Mouse (Mus musculus) heart, postnatal 14 days (tissue): ENCODE results near the gene Mcm2. TPM values are rescaled to one million over a fixed set of nuclear protein-coding genes. Genes with fewer than 3 reads are reported as not detected.

Experiments
- DNase-seq, 2 experiments: peaks; one replicate each; pipeline ENCODE4 v3.0.0; 2021 to 2022
- intact Hi-C: fragments of 180-260 bp; cut with DNase I; formaldehyde crosslinking; loops from one replicate; pipeline ENCODE4 v1.15.1; 2025
- long read RNA-seq, 2 experiments: library from polyadenylated mRNA; stranded (forward); transcript quantifications; one replicate each; pipeline ENCODE4 v2.0.0; 2021
- total RNA-seq, 2 experiments: library from RNA; stranded (reverse); gene quantifications; 2 replicates each; pipeline ENCODE4 v1.2.3; 2021

Gene Mcm2
- total RNA-seq: 10 to 100 TPM; 11.0 to 15.4 TPM
- long read RNA-seq, experiment 1, transcript Mcm2-201 (16 exons, 3,371 nt): major isoform, 35 of 47 reads
- long read RNA-seq, experiment 1, partial matches to known transcripts: 7 of 47 reads
- long read RNA-seq, experiment 1, other reads (novel, unspliced or antisense): 5 of 47 reads
- long read RNA-seq, experiment 2, transcript Mcm2-201 (16 exons, 3,371 nt): major isoform, 25 of 34 reads
- long read RNA-seq, experiment 2, partial matches to known transcripts: 5 of 34 reads
- long read RNA-seq, experiment 2, other reads (novel, unspliced or antisense): 4 of 34 reads

GRCm38 (mm10) chr6:88898534-88899048 is at the start of gene Mcm2:
Mcm2 (minus strand) TSS chr6:88898780.
- peak; percentile 92 to 95 for DNase-seq
- intact Hi-C loops: no loop called here

DNA sequence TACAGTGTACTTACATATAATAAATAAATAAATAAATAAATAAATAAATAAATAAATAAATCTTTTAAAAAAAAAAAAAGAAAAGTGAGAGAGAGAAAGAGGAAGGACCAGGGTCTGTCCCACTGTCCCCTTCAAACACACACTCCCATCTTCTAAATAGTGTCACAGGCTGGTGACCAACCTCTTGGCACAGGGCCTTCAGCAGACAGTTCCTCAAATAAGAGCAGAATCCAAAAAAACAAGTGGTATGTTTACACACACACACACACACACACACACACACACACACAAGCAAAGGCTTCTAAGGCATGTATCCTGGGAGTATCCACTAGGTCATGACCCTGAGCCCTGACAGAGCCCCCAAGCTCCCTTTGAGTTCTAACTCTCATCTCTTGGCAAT is 49.2 kb upstream of the Mcm2 start:
- intact Hi-C loops: no loop called here
- DNase-seq: no peak

- intact Hi-C loops: no loop called here
- no peak for DNase-seq
Observed at GRCm38 (mm10) chr6:88946442-88946841, 47.9 kb upstream of the Mcm2 start.

GRCm38 (mm10) chr6:88943666-88944065 is 45.1 kb upstream of the Mcm2 start:
- DNase-seq: no peak
- intact Hi-C loops: no loop called here

GRCm38 (mm10) chr6:88942595-88942994 is 44.0 kb upstream of the Mcm2 start:
- DNase-seq: no peak
- intact Hi-C loops: no loop called here

DNA sequence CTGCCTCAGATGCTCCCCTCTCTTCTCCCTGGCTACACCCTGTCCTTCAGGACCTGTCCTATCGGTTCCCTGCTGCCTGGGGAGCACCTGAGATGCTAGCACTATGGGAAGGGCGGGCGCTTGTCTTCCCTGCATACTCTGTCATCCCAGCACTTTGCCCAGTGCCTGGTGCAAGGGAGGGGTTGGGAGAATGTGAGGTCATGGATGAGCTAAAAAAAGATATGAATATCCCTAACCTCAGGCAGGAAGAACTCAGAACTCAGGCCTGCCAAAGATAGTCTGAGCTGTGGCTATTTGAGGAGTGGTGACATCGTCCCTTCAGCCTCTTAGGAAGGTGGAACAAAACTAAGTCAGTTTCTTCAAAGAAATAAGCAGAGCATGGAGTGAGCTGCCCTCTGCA is 43.0 kb upstream of the Mcm2 start:
- intact Hi-C loops: no loop called here
- peak in 1 of 2 experiments; percentile 56 for DNase-seq

GRCm38 (mm10) chr6:88940090-88940916 is 41.7 kb upstream of the Mcm2 start:
- intact Hi-C loops: no loop called here

DNA sequence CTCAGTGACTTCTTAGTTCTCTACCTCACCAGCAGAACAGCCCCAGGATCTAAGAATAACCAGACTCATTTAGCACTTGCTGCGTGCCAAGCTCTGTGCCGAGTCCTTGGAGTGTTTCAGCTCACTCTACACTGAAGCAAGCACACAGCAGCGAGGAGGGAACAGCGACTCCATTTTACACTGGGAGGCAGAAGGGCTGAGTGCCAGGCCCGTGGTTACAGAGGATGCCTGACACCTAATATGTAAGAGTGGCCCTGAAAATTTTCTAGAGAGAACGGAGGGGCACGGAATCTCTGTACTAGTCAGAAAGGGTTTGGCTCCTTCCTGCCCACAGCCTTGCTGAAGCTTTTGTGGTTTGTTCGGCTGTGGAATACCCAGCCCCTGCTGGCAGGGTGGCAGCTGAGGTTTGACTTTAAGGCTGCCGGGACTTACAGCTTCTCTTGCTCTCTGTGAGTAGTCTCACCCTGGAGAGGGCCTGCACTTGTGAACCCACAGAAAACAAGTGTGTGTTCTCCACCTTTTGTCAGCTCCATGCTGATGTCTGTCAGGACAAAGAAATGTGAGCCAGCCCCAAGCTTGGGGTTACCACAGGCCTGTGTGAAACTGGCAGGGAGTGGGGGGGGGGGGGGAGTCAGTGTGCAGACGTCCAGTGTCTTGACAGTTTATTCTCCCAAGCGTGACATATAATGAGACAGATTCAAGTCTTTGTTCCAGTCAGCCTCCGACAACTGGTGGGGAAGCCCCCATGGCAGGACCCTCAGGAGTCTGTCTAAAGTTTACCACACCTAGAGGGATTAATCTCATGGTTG is 40.9 kb upstream of the Mcm2 start:
- intact Hi-C loops: loop anchor here (5.0 kb wide), 1 partner anchor 298 kb away; no protein-coding TSS in a partner anchor
- no peak for DNase-seq

More at GRCm38 (mm10) chr6:88940090-88940916, 41.7 kb upstream of the Mcm2 start:
- DNase-seq: no peak

GRCm38 (mm10) chr6:88938664-88939055 is 40.1 kb upstream of the Mcm2 start:
- DNase-seq: no peak
- intact Hi-C loops: loop anchor here (5.0 kb wide), 1 partner anchor 299 kb away; no protein-coding TSS in a partner anchor

DNA sequence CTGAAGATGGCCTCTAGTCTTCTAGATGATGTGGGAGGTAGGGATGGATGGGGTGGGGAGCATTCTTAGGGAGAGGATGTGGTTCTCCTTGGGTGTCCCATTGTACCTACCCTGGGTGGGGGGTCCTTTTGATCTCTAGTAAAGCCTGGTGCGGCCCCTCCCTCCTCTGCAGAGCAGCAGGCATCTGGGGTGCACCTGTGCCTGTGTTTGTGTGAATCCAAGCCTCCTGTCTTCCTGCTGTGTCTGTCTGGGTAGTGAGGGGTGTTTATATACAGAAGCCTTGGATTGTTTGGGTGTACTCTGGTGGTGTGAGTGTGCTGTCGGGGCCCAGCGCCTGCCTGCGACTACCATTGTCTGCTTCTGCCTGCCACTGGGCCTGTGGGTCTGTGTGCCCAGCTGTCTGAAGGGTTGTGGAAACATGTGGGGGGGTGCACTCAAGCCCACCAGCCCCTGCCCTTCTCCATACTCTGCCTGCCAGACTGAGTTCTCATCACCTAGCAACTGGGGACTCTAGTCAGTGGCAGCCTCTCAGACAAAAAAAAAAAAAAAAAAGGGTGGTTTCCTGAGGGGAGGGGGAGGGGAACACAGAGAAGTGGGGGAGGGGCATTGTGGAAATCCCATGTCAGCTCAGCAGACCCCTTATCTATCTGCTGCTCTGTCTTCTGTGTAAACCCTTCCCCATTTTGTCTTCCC is 39.5 kb upstream of the Mcm2 start:
- intact Hi-C loops: loop anchor here (5.0 kb wide), 1 partner anchor 299 kb away; no protein-coding TSS in a partner anchor
- no peak for DNase-seq

GRCm38 (mm10) chr6:88937214-88937549 is 38.6 kb upstream of the Mcm2 start:
- intact Hi-C loops: loop anchor here (5.0 kb wide), 1 partner anchor 300 kb away; no protein-coding TSS in a partner anchor
- DNase-seq: no peak

- no peak for DNase-seq
- intact Hi-C loops: loop anchor here (5.0 kb wide), 1 partner anchor 301 kb away; no protein-coding TSS in a partner anchor
Observed at GRCm38 (mm10) chr6:88936342-88937213, 38.0 kb upstream of the Mcm2 start.

GRCm38 (mm10) chr6:88935735-88936276 is 37.2 kb upstream of the Mcm2 start:
- intact Hi-C loops: loop anchor here (5.0 kb wide), 1 partner anchor 301 kb away; no protein-coding TSS in a partner anchor
- DNase-seq: peak in 1 of 2 experiments; percentile 67

- no peak for DNase-seq
- intact Hi-C loops: loop anchor here (5.0 kb wide), 1 partner anchor 302 kb away; no protein-coding TSS in a partner anchor
Observed at GRCm38 (mm10) chr6:88934816-88935215, 36.2 kb upstream of the Mcm2 start.

DNA sequence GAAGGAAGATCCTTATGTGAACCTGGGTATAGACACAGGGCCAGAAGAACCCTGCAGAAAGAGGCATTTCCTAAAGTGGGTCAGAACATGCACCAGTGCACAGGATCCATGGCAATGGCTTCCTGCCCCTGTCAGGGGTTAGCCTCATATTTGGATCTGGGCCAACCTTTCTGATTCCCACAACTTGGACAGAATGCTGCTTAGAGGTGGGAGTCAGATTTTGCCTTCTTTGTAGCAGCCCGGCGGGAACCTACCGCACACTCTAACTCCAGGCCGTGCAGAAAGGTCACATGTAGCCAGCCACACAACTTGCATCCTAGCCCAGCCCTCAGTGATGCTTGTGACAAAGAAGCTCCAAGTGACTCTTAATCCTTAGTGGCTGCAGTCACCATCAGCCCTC is 35.6 kb upstream of the Mcm2 start:
- intact Hi-C loops: no loop called here
- DNase-seq: no peak

- intact Hi-C loops: no loop called here
- DNase-seq: no peak
Observed at GRCm38 (mm10) chr6:88931449-88931848, 32.9 kb upstream of the Mcm2 start.

DNA sequence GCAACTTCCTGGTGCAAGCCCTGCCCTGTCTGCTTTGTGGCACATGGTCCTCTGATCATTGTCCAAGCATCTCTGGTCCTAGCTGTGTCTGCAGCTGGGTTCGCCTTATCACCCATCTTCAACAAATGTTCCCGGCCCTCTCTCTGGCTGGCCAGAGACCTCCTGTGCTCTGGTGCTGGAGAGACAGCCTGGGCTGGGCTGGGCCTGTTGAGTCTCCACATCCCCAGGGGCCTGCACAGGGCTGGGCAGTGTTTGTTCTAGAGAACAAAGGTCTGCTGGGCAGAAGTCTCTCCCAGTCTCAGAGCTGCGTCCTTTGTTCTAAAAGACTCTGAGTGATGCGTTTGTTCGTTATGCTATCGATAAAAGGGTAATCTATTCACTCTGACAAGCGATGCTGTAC is 31.5 kb upstream of the Mcm2 start:
- peak in 1 of 2 experiments; percentile 5 for DNase-seq
- intact Hi-C loops: no loop called here

- DNase-seq: peak in 1 of 2 experiments; percentile 1
- intact Hi-C loops: loop anchor here (2.0 kb wide), 1 partner anchor 623 kb away; no protein-coding TSS in a partner anchor
Observed at GRCm38 (mm10) chr6:88929451-88929850, 30.9 kb upstream of the Mcm2 start.
